Mouse (Mus musculus): ENCODE data around the gene Bcar3. TPM values are rescaled to one million over a fixed set of nuclear protein-coding genes. Genes with fewer than 3 reads are reported as not detected.
A peak's percentile ranks its signal among the peaks of the same experiment; 100 is the strongest.
"Not testable (repeated sequence)": the region's sequence is repeated elsewhere in the genome, so short reads cannot be mapped to it uniquely, and the experiment has no call there.

Bcar3 gene
- polyA plus RNA-seq, 1 experiment from 2014 or later, result 5.2 TPM

- H3K9me3 ChIP-seq (replicated peaks), result no peaks in the 10 kb centered on the region
- H3K4me1 ChIP-seq, result peaks cover 29% of the 10 kb centered on the region
- H3K36me3 ChIP-seq, result peaks cover 37% of the 10 kb centered on the region
- H3K4me3 ChIP-seq, result peak overlapping the region; percentile 82
- H3K27ac ChIP-seq, result peak overlapping the region; percentile 92
- H3K27me3 ChIP-seq (ENCODE audit: low read depth, poor library complexity, severe bottlenecking), result no peaks in the 10 kb centered on the region
- no peak for DNase-seq (ENCODE audit: low spot score)
- WGBS, result 14% methylated on average over 20 of the region's 20 CpGs
Observed at GRCm38 (mm10) chr3:122273407-122274240, 20.3 kb upstream of the Bcar3 start.

GRCm38 (mm10) chr3:122274241-122275024 is 19.5 kb upstream of the Bcar3 start, which contains the start of gene Dnttip2:
TSS of gene Dnttip2 (plus strand) at chr3:122274388.
- under 1% methylated on average over 57 of the region's 57 CpGs for WGBS
- Histone ChIP-seq H3K27ac (peak within 1 kb of the TSS; percentile 92), H3K4me1 (peaks cover 29% of the 10 kb centered on the region)

GRCm38 (mm10) chr3:122275111-122275510 is 18.8 kb upstream of the Bcar3 start:
- Histone ChIP-seq H3K27ac (no peak overlapping the region; the same call in 1 of the 2 replicates), H3K9me3 (replicated peaks) (no peaks in the 10 kb centered on the region), H3K27me3 (ENCODE audit: low read depth, poor library complexity, severe bottlenecking) (no peaks in the 10 kb centered on the region), H3K4me3 (peak overlapping the region; percentile 82), H3K36me3 (peaks cover 52% of the 10 kb centered on the region), H3K4me1 (peaks cover 29% of the 10 kb centered on the region)
- WGBS, result 81% methylated on average over 10 of the region's 10 CpGs
- DNase-seq (ENCODE audit: low spot score), result no peak

More at GRCm38 (mm10) chr3:122274241-122275024, 19.5 kb upstream of the Bcar3 start, which contains the start of gene Dnttip2:
- Histone ChIP-seq H3K4me3 (peak within 1 kb of the TSS; percentile 82), H3K36me3 (peaks cover 45% of the 10 kb centered on the region), H3K27me3 (ENCODE audit: low read depth, poor library complexity, severe bottlenecking) (no peaks in the 10 kb centered on the region), H3K9me3 (replicated peaks) (no peaks in the 10 kb centered on the region)
- DNase-seq (ENCODE audit: low spot score), result peak; percentile 94

- 84% methylated on average over 5 of the region's 5 CpGs for WGBS
- Histone ChIP-seq H3K27me3 (ENCODE audit: low read depth, poor library complexity, severe bottlenecking) (no peaks in the 10 kb centered on the region), H3K4me1 (peaks cover 8% of the 10 kb centered on the region), H3K36me3 (peaks cover 36% of the 10 kb centered on the region), H3K4me3 (no peak overlapping the region), H3K27ac (no peak overlapping the region), H3K9me3 (replicated peaks) (no peaks in the 10 kb centered on the region)
- DNase-seq (ENCODE audit: low spot score), result no peak
Observed at GRCm38 (mm10) chr3:122287195-122287594, 6.7 kb upstream of the Bcar3 start.

- H3K27me3 ChIP-seq (ENCODE audit: low read depth, poor library complexity, severe bottlenecking), result no peaks in the 10 kb centered on the region
- H3K36me3 ChIP-seq, result peaks cover 21% of the 10 kb centered on the region
- no peak overlapping the region for H3K27ac ChIP-seq
- DNase-seq (ENCODE audit: low spot score), result no peak
- no peak overlapping the region for H3K4me3 ChIP-seq
- WGBS, result 84% methylated on average over 5 of the region's 5 CpGs
- H3K4me1 ChIP-seq, result peaks cover 19% of the 10 kb centered on the region
- H3K9me3 ChIP-seq (replicated peaks), result no peaks in the 10 kb centered on the region
Observed at GRCm38 (mm10) chr3:122288613-122289195, 5.2 kb upstream of the Bcar3 start.

- not testable (repeated sequence) for H3K27ac ChIP-seq; H3K9me3 ChIP-seq (replicated peaks); H3K27me3 ChIP-seq (ENCODE audit: low read depth, poor library complexity, severe bottlenecking); H3K4me3 ChIP-seq; DNase-seq (ENCODE audit: low spot score)
- Histone ChIP-seq H3K36me3 (peaks cover 15% of the 10 kb centered on the region), H3K4me1 (peaks cover 24% of the 10 kb centered on the region)
- WGBS, result 79% methylated on average over 4 of the region's 4 CpGs
Observed at GRCm38 (mm10) chr3:122289344-122289743, 4.6 kb upstream of the Bcar3 start.

- Histone ChIP-seq H3K4me1 (peaks cover 37% of the 10 kb centered on the region), H3K27me3 (ENCODE audit: low read depth, poor library complexity, severe bottlenecking) (no peaks in the 10 kb centered on the region), H3K9me3 (replicated peaks) (no peaks in the 10 kb centered on the region), H3K27ac (no peak overlapping the region), H3K36me3 (peaks cover 1% of the 10 kb centered on the region), H3K4me3 (no peak overlapping the region)
- 84% methylated on average over 7 of the region's 7 CpGs for WGBS
- DNase-seq (ENCODE audit: low spot score), result no peak
Observed at GRCm38 (mm10) chr3:122290696-122291095, 3.2 kb upstream of the Bcar3 start.

- no peak for DNase-seq (ENCODE audit: low spot score)
- no peak overlapping the region for H3K27ac ChIP-seq
- 61% methylated on average over 12 of the region's 12 CpGs for WGBS
- no peaks in the 10 kb centered on the region for H3K27me3 ChIP-seq (ENCODE audit: low read depth, poor library complexity, severe bottlenecking)
- H3K9me3 ChIP-seq (replicated peaks), result no peaks in the 10 kb centered on the region
- no peak overlapping the region; the same call in 1 of the 2 replicates for H3K4me3 ChIP-seq
- peaks cover 48% of the 10 kb centered on the region for H3K4me1 ChIP-seq
- no peaks in the 10 kb centered on the region for H3K36me3 ChIP-seq
Observed at GRCm38 (mm10) chr3:122291828-122292227, 2.1 kb upstream of the Bcar3 start.

GRCm38 (mm10) chr3:122292300-122293222 is 1.4 kb upstream of the Bcar3 start:
- 9% methylated on average over 54 of the region's 54 CpGs for WGBS

GRCm38 (mm10) chr3:122293223-122293953 is 548 bp upstream of the Bcar3 start:
- H3K27ac ChIP-seq, result peak overlapping the region; percentile 99

More at GRCm38 (mm10) chr3:122292300-122293222, 1.4 kb upstream of the Bcar3 start:
- peak; percentile 96 for DNase-seq (ENCODE audit: low spot score)
- peaks cover 54% of the 10 kb centered on the region for H3K4me1 ChIP-seq
- no peaks in the 10 kb centered on the region for H3K27me3 ChIP-seq (ENCODE audit: low read depth, poor library complexity, severe bottlenecking)
- no peaks in the 10 kb centered on the region for H3K36me3 ChIP-seq
- no peaks in the 10 kb centered on the region for H3K9me3 ChIP-seq (replicated peaks)
- peak overlapping the region; percentile 84 for H3K4me3 ChIP-seq
- peak overlapping the region; percentile 99 for H3K27ac ChIP-seq

GRCm38 (mm10) chr3:122295511-122295910 is 1.6 kb downstream of the Bcar3 start:
- peak overlapping the region; percentile 99 for H3K27ac ChIP-seq
- WGBS, result 8% methylated on average over 5 of the region's 5 CpGs

More at GRCm38 (mm10) chr3:122293223-122293953, 548 bp upstream of the Bcar3 start:
- H3K27me3 ChIP-seq (ENCODE audit: low read depth, poor library complexity, severe bottlenecking), result no peaks in the 10 kb centered on the region
- H3K9me3 ChIP-seq (replicated peaks), result no peaks in the 10 kb centered on the region
- H3K36me3 ChIP-seq, result no peaks in the 10 kb centered on the region
- peaks cover 54% of the 10 kb centered on the region for H3K4me1 ChIP-seq
- H3K4me3 ChIP-seq, result peak overlapping the region; percentile 84
- under 1% methylated on average over 99 of the region's 105 CpGs for WGBS
- peak; percentile 86 for DNase-seq (ENCODE audit: low spot score)

More at GRCm38 (mm10) chr3:122295511-122295910, 1.6 kb downstream of the Bcar3 start:
- H3K27me3 ChIP-seq (ENCODE audit: low read depth, poor library complexity, severe bottlenecking), result peaks cover 3% of the 10 kb centered on the region; the same call in 1 of the 2 replicates
- H3K36me3 ChIP-seq, result no peaks in the 10 kb centered on the region
- H3K4me3 ChIP-seq, result no peak overlapping the region
- peaks cover 54% of the 10 kb centered on the region for H3K4me1 ChIP-seq
- H3K9me3 ChIP-seq (replicated peaks), result no peaks in the 10 kb centered on the region
- peak; percentile 64 for DNase-seq (ENCODE audit: low spot score)

Measured in limb, embryonic 10.5 days (tissue).